Mouse (Mus musculus) kidney, adult 18-20 months (tissue): Measurements from ENCODE around the gene Atp6v1g1.
A peak's percentile ranks its signal among the peaks of the same experiment; 100 is the strongest.

ENCODE experiments used
- DNase-seq: peaks from one replicate; pipeline ENCODE4 v3.0.0; 2021

Gene Atp6v1g1

GRCm38 (mm10) chr4:63548491-63548890 lies 3.9 kb downstream of the Atp6v1g1 start:
- no peak for DNase-seq

GRCm38 (mm10) chr4:63550908-63551307 lies 6.3 kb downstream of the Atp6v1g1 start:
- no peak for DNase-seq

- DNase-seq = no peak
These were observed 8.3 kb downstream of the Atp6v1g1 start for GRCm38 (mm10) chr4:63552865-63553264.

GRCm38 (mm10) chr4:63553789-63554576 lies 9.4 kb downstream of the Atp6v1g1 start:
- no peak for DNase-seq

GRCm38 (mm10) chr4:63554616-63555015 lies 10.0 kb downstream of the Atp6v1g1 start:
- DNase-seq = no peak

- DNase-seq = no peak
These were observed 10.5 kb downstream of the Atp6v1g1 start for GRCm38 (mm10) chr4:63555111-63555510.

GRCm38 (mm10) chr4:63556665-63557064 lies 12.1 kb downstream of the Atp6v1g1 start:
- no peak for DNase-seq

- peak; percentile 35 for DNase-seq
These were observed 12.8 kb downstream of the Atp6v1g1 start for GRCm38 (mm10) chr4:63557124-63558059.

- DNase-seq = peak; percentile 82
These were observed 14.0 kb downstream of the Atp6v1g1 start, which contains the start of gene Tmem268 for GRCm38 (mm10) chr4:63558407-63559081. Gene Tmem268, plus strand, starts transcription at chr4:63558781.

GRCm38 (mm10) chr4:63559127-63559697 lies 14.6 kb downstream of the Atp6v1g1 start:
- peak; percentile 21 for DNase-seq

- no peak for DNase-seq
These were observed 15.5 kb downstream of the Atp6v1g1 start for GRCm38 (mm10) chr4:63560079-63560478.

GRCm38 (mm10) chr4:63561861-63562675 lies 17.5 kb downstream of the Atp6v1g1 start:
- DNase-seq = peak; percentile 13

- no peak for DNase-seq
These were observed 18.2 kb downstream of the Atp6v1g1 start for GRCm38 (mm10) chr4:63562742-63563141.

GRCm38 (mm10) chr4:63567712-63568390 lies 23.3 kb downstream of the Atp6v1g1 start:
- DNase-seq = no peak

- DNase-seq = no peak
These were observed 24.8 kb downstream of the Atp6v1g1 start for GRCm38 (mm10) chr4:63569322-63569721.

GRCm38 (mm10) chr4:63570208-63570781 lies 25.7 kb downstream of the Atp6v1g1 start:
- no peak for DNase-seq

- DNase-seq = no peak
These were observed 28.0 kb downstream of the Atp6v1g1 start for GRCm38 (mm10) chr4:63572621-63573020.

- DNase-seq = no peak
These were observed 35.1 kb downstream of the Atp6v1g1 start for GRCm38 (mm10) chr4:63579649-63580048.

GRCm38 (mm10) chr4:63580078-63580477 lies 35.5 kb downstream of the Atp6v1g1 start:
- no peak for DNase-seq

GRCm38 (mm10) chr4:63582580-63582979 lies 38.0 kb downstream of the Atp6v1g1 start:
- no peak for DNase-seq

GRCm38 (mm10) chr4:63585216-63585615 lies 40.6 kb downstream of the Atp6v1g1 start:
- no peak for DNase-seq
